8 mouse cellular contexts compared by ENCODE assay signal in the genomic region with DNA sequence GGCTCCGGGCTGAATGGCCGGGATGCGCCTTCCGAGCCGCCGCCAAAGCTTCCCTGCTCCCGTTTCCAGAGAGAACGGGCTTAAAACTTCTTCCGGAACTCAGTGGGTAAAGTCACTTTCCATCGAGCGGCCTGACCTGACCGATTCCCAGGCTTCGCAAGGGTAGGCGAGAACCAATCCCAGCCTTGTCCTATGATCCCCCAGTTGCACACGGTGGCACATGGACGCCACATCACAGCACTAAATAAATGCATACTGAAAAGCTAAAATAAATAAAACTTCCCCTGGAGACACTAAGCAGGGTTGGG. TPM values are rescaled to one million over a fixed set of nuclear protein-coding genes. Genes with fewer than 3 reads are reported as not detected.
DNase-seq lines count a peak whose midpoint lies in the region; ATAC-seq and TF ChIP-seq lines count a peak whose summit lies in the region.

No protein-coding gene starts in this region.

- peak overlapping the region; percentile 100 for H3K27ac ChIP-seq in heart, embryonic 14.5 days (replicated peaks in 1 of 2; ENCODE audit: control insufficient read depth in 1 of 2, insufficient read depth in 1 of 2, low read depth in 2 of 2, low read length in 2 of 2)
- peak overlapping the region; percentile 36 for H3K27ac ChIP-seq in MEL (ENCODE audit: control insufficient read depth, low read depth, low read length)
- peak overlapping the region; percentile 95 for H3K27ac ChIP-seq in midbrain, embryonic 10.5 days (replicated peaks)

- peak overlapping the region; percentile 72 for H3K4me2 ChIP-seq in heart, embryonic 14.5 days (ENCODE audit: low read length)

- no peak for TF ChIP-seq POLR2A in MEL (IDR thresholded peaks at IDR 0.05; ENCODE audit: control insufficient read depth in 1 of 2, insufficient read depth in 1 of 2, low read depth in 1 of 2, low read length in 2 of 2, poor library complexity in 1 of 2)

- H3K9me3 ChIP-seq in heart, embryonic 14.5 days (ENCODE audit: control insufficient read depth, low read length), result no peaks in the 10 kb centered on the region
- H3K9me3 ChIP-seq in MEL (replicated peaks; ENCODE audit: insufficient read depth, low read length), result no peaks in the 10 kb centered on the region
- no peaks in the 10 kb centered on the region for H3K9me3 ChIP-seq in midbrain, embryonic 10.5 days (replicated peaks)

- WGBS in heart, embryonic 14.5 days, result 0% methylated on average over 16 of the region's 16 CpGs
- under 1% methylated on average over 16 of the region's 16 CpGs for WGBS in midbrain, embryonic 10.5 days

- peaks cover 28% of the 10 kb centered on the region for H3K36me3 ChIP-seq in heart, embryonic 14.5 days (ENCODE audit: control insufficient read depth, insufficient read depth, low read length)
- peaks cover 17 to 18% of the 10 kb centered on the region in 2 experiments for H3K36me3 ChIP-seq in MEL (ENCODE audit: control insufficient read depth in 1 of 2, insufficient read depth in 2 of 2, low read length in 2 of 2)
- peaks cover 26% of the 10 kb centered on the region for H3K36me3 ChIP-seq in midbrain, embryonic 10.5 days

- peak overlapping the region; percentile 82 to 97 for H3K4me3 ChIP-seq in heart, embryonic 14.5 days (ENCODE audit: control insufficient read depth in 1 of 2, insufficient read depth in 1 of 2, low read depth in 1 of 2, low read length in 2 of 2)
- peak overlapping the region; percentile 89 to 97 for H3K4me3 ChIP-seq in MEL (ENCODE audit: control insufficient read depth in 1 of 2, insufficient read depth in 1 of 2, low read depth in 2 of 2, low read length in 2 of 2)
- peak overlapping the region; percentile 87 for H3K4me3 ChIP-seq in midbrain, embryonic 10.5 days

- H3K79me2 ChIP-seq in MEL (ENCODE audit: control insufficient read depth, insufficient read depth, low read length, poor library complexity), result peaks cover 17% of the 10 kb centered on the region

- peaks cover 0 to 6% of the 10 kb centered on the region in 2 experiments; a peak in 3 of 4 replicates for H3K4me1 ChIP-seq in heart, embryonic 14.5 days (ENCODE audit: control insufficient read depth in 2 of 2, insufficient read depth in 2 of 2, low read length in 2 of 2)
- H3K4me1 ChIP-seq in MEL (ENCODE audit: control insufficient read depth in 1 of 2, insufficient read depth in 2 of 2, low read length in 2 of 2), result peaks cover 2 to 8% of the 10 kb centered on the region in 2 experiments; a peak in 3 of 4 replicates
- H3K4me1 ChIP-seq in midbrain, embryonic 10.5 days, result peaks cover 11% of the 10 kb centered on the region

- no peak; the same call in 1 of the 2 replicates for ATAC-seq in heart, embryonic 14.5 days (ENCODE audit: insufficient number of reproducible peaks, insufficient read depth, low FRiP score, low read depth)
- no peak; the same call in 1 of the 2 replicates for ATAC-seq in granulocyte monocyte progenitor cell, adult 5-6 weeks (replicated peaks; ENCODE audit: poor library complexity, severe bottlenecking)

- no peak for TF ChIP-seq RAD21 in MEL (IDR thresholded peaks at IDR 0.05; ENCODE audit: low read depth, low read length)

- no peak for TF ChIP-seq EP300 in MEL (IDR thresholded peaks at IDR 0.05; ENCODE audit: low read depth in 1 of 2, low read length in 2 of 2)

- no peak for DNase-seq in heart, adult 8-10 months (ENCODE audit: low spot score)
- peak; percentile 59 for DNase-seq in MEL (ENCODE audit: low read depth, low spot score)
- DNase-seq in forelimb bud, embryonic 11.5 days (ENCODE audit: low read depth, low spot score), result peak; percentile 49
- no peak for DNase-seq in midbrain, embryonic 10.5 days (ENCODE audit: low spot score)
- no peak for DNase-seq in layer of hippocampus, postnatal 10 days (ENCODE audit: low spot score in 2 of 2)
- DNase-seq in lung, postnatal 10 days, result no peak

- TF ChIP-seq CTCF in MEL (IDR thresholded peaks at IDR 0.05 in 2 of 3, conservative IDR thresholded peaks at IDR 0.05 in 1 of 3; ENCODE audit: control insufficient read depth in 1 of 3, insufficient read depth in 1 of 3, low read depth in 2 of 3, low read length in 3 of 3, poor library complexity in 1 of 3, severe bottlenecking in 1 of 3), result no peak

- H3K9ac ChIP-seq in heart, embryonic 14.5 days (ENCODE audit: low read length), result peak overlapping the region; percentile 99
- H3K9ac ChIP-seq in MEL (ENCODE audit: control insufficient read depth, low read depth, low read length, poor library complexity, severe bottlenecking), result peak overlapping the region; percentile 77

- H3K27me3 ChIP-seq in heart, embryonic 14.5 days (ENCODE audit: control insufficient read depth, insufficient read depth, low read length), result no peaks in the 10 kb centered on the region
- peaks cover 0 to 3% of the 10 kb centered on the region in 2 experiments; a peak in 2 of 4 replicates for H3K27me3 ChIP-seq in MEL (ENCODE audit: control insufficient read depth in 1 of 2, insufficient read depth in 2 of 2, low read length in 2 of 2)
- no peaks in the 10 kb centered on the region for H3K27me3 ChIP-seq in midbrain, embryonic 10.5 days (ENCODE audit: low read depth, poor library complexity, severe bottlenecking)

TF ChIP-seq in MEL, 35 proteins besides CTCF, POLR2A, EP300 and RAD21:
- TF ChIP-seq MYC (IDR thresholded peaks at IDR 0.05; ENCODE audit: low read depth, low read length) (peak; percentile 57; the same call in 1 of the 2 replicates), GATA1 (IDR thresholded peaks at IDR 0.05; ENCODE audit: low read depth, low read length) (no peak)
TF ChIP-seq in MEL: peak in this region for 1.

RNA-seq across cellular contexts. Expression of a gene that starts 0.8 kb away (rescaled TPM):
- polyA plus RNA-seq in heart, embryonic 14.5 days (2014; fragmentation: Nextera tagmentation; extraction: Ambion mirVana), result 48.9 and 52.2 TPM in 2 replicates
- total RNA-seq in heart, adult 8-10 months (2022), result 10 to 100 TPM; 11.3 to 17.9 (median 14.1) TPM
- 20.2 and 24.6 TPM in 2 replicates for total RNA-seq in MEL (2012; rRNA removed)
- 10 to 100 TPM; 26.4 to 54.2 TPM for polyA plus RNA-seq in MEL (2012; ENCODE audit: insufficient read depth in 1 of 2, insufficient read length in 2 of 2, low read depth in 1 of 2, low replicate concordance in 2 of 2, missing spikeins in 1 of 2)
- polyA plus RNA-seq in midbrain, embryonic 10.5 days (2016; fragmentation: Nextera tagmentation; extraction: Ambion mirVana), result 55.8 and 56.8 TPM in 2 replicates
- 20.5 and 39.4 TPM in 2 replicates for total RNA-seq in granulocyte monocyte progenitor cell, adult 5-6 weeks (2014; fragmentation: Nextera tagmentation)
- 59.6 and 63.2 TPM in 2 replicates for total RNA-seq in granulocyte monocyte progenitor cell, adult 5-6 weeks (2017)
- 10 to 100 TPM; 64.7 to 85.1 TPM for total RNA-seq in layer of hippocampus, postnatal 10 days (2021)

RNA-seq across cellular contexts. Expression of a gene that starts 43.6 kb away (rescaled TPM):
- polyA plus RNA-seq in heart, embryonic 14.5 days (2014; fragmentation: Nextera tagmentation; extraction: Ambion mirVana), result 0.96 and 1.2 TPM in 2 replicates
- under 1 TPM in 2 of 4 experiments, not detected in 2; 0.16 TPM for total RNA-seq in heart, adult 8-10 months (2022)
- total RNA-seq in MEL (2012; rRNA removed), result 0.96 and 1.2 TPM in 2 replicates
- 1 to 10 TPM in 1 of 2 experiments, not detected in 1; 6.1 TPM for polyA plus RNA-seq in MEL (2012; ENCODE audit: insufficient read depth in 1 of 2, insufficient read length in 2 of 2, low read depth in 1 of 2, low replicate concordance in 2 of 2, missing spikeins in 1 of 2)
- 5.7 and 8.0 TPM in 2 replicates for polyA plus RNA-seq in midbrain, embryonic 10.5 days (2016; fragmentation: Nextera tagmentation; extraction: Ambion mirVana)
- total RNA-seq in granulocyte monocyte progenitor cell, adult 5-6 weeks (2014; fragmentation: Nextera tagmentation), result not detected in 2 replicates
- 0.09 TPM in 1 of 2 replicates, not detected in the other for total RNA-seq in granulocyte monocyte progenitor cell, adult 5-6 weeks (2017)
- total RNA-seq in layer of hippocampus, postnatal 10 days (2021), result 10 to 100 TPM; 34.8 to 39.2 TPM

Comparison
In these comparisons a context has a peak if more than half of its experiments do, and no peak if none do; other contexts are left out.
1. H3K27ac ChIP-seq: peak in every context shown above with its lines; median percentile 100 in heart, embryonic 14.5 days; 95 in midbrain, embryonic 10.5 days; 36 in MEL.
2. DNase-seq: peak in MEL (single experiment) and forelimb bud, embryonic 11.5 days (single experiment); none in heart, adult 8-10 months (single experiment), midbrain, embryonic 10.5 days (single experiment), layer of hippocampus, postnatal 10 days (0 of 2) and lung, postnatal 10 days (single experiment).
3. RNA of a gene that starts 43.6 kb away (total RNA-seq): 34.8 to 39.2 TPM in layer of hippocampus, postnatal 10 days; 0.96 to 1.2 TPM in MEL, 0.16 TPM in heart, adult 8-10 months and 0.09 TPM in granulocyte monocyte progenitor cell, adult 5-6 weeks; every median in the first group is over 10 times any median in the second.
4. Peak in every context shown above with its lines, with median percentiles within 50 percentile points of each other: H3K4me3 ChIP-seq.